In genomic region chr7:3693809-3694075, GRCm38 (mm10) we compare ENCODE assay signal across 8 mouse cellular contexts. TPM values are rescaled to one million over a fixed set of nuclear protein-coding genes. Genes with fewer than 3 reads are reported as not detected.
A peak's percentile ranks its signal among the peaks of the same experiment; 100 is the strongest.
DNase-seq lines count a peak whose midpoint lies in the region; ATAC-seq and TF ChIP-seq lines count a peak whose summit lies in the region.

No protein-coding gene starts in this region.

- peak overlapping the region; percentile 94 for H3K4me2 ChIP-seq in heart, embryonic 15.5 days
- peak overlapping the region; percentile 85 for H3K4me2 ChIP-seq in forebrain, embryonic 15.5 days (replicated peaks)
- H3K4me2 ChIP-seq in liver, embryonic 16.5 days (ENCODE audit: low read depth, low read length): peak overlapping the region; percentile 99

- ATAC-seq in heart, embryonic 15.5 days (replicated peaks; ENCODE audit: insufficient number of reproducible peaks, insufficient read depth, low FRiP score, low read depth): no peak
- ATAC-seq in forebrain, embryonic 15.5 days (replicated peaks): no peak
- ATAC-seq in liver, embryonic 16.5 days (ENCODE audit: low read depth): no peak
- ATAC-seq in erythroid progenitor cell, adult 5-6 weeks (replicated peaks; ENCODE audit: low FRiP score, poor library complexity, severe bottlenecking): no peak

- TF ChIP-seq CTCF in ES-Bruce4 (IDR thresholded peaks at IDR 0.05; ENCODE audit: low read depth, low read length): no peak

- no peak for DNase-seq in heart, postnatal 4 days
- DNase-seq in adrenal gland, postnatal 25 days: no peak
- DNase-seq in left cerebral cortex, adult 9 months (ENCODE audit: low spot score in 2 of 2): no peak

- no peak for TF ChIP-seq EP300 in ES-Bruce4 (IDR thresholded peaks at IDR 0.05; ENCODE audit: insufficient read depth, low read depth, low read length)

- WGBS in heart, embryonic 15.5 days: under 1% methylated on average over 18 of the region's 18 CpGs
- 0% methylated on average over 18 of the region's 18 CpGs for WGBS in forebrain, embryonic 15.5 days
- under 1% methylated on average over 18 of the region's 18 CpGs for WGBS in liver, embryonic 16.5 days (ENCODE audit: insufficient replicate concordance)

- H3K9ac ChIP-seq in heart, embryonic 15.5 days: peak overlapping the region; percentile 94
- peak overlapping the region; percentile 55 for H3K9ac ChIP-seq in ES-Bruce4 (ENCODE audit: low read depth, poor library complexity, severe bottlenecking)
- peak overlapping the region; percentile 92 for H3K9ac ChIP-seq in forebrain, embryonic 15.5 days (replicated peaks)
- H3K9ac ChIP-seq in liver, embryonic 16.5 days (ENCODE audit: low read depth, low read length): peak overlapping the region; percentile 85

- H3K4me3 ChIP-seq in heart, embryonic 15.5 days: peak overlapping the region; percentile 70
- peak overlapping the region; percentile 76 for H3K4me3 ChIP-seq in ES-Bruce4 (ENCODE audit: low read depth, low read length)
- peak overlapping the region; percentile 80 for H3K4me3 ChIP-seq in forebrain, embryonic 15.5 days
- H3K4me3 ChIP-seq in liver, embryonic 16.5 days (ENCODE audit: low read depth, low read length): peak overlapping the region; percentile 80

- TF ChIP-seq POLR2A in ES-Bruce4 (IDR thresholded peaks at IDR 0.05; ENCODE audit: insufficient read depth, low read length): no peak

- H3K4me1 ChIP-seq in heart, embryonic 15.5 days (replicated peaks): peaks cover 21% of the 10 kb centered on the region
- H3K4me1 ChIP-seq in ES-Bruce4 (ENCODE audit: control insufficient read depth, insufficient read depth, low read length): no peaks in the 10 kb centered on the region
- H3K4me1 ChIP-seq in forebrain, embryonic 15.5 days: peaks cover 33% of the 10 kb centered on the region
- peaks cover 25% of the 10 kb centered on the region for H3K4me1 ChIP-seq in liver, embryonic 16.5 days (ENCODE audit: control insufficient read depth, low read depth, low read length)

- no peaks in the 10 kb centered on the region for H3K9me3 ChIP-seq in heart, embryonic 15.5 days (replicated peaks)
- H3K9me3 ChIP-seq in ES-Bruce4 (replicated peaks; ENCODE audit: control insufficient read depth, insufficient read depth, low read length, poor library complexity, severe bottlenecking): no peaks in the 10 kb centered on the region
- H3K9me3 ChIP-seq in forebrain, embryonic 15.5 days: no peaks in the 10 kb centered on the region
- H3K9me3 ChIP-seq in liver, embryonic 16.5 days (replicated peaks; ENCODE audit: control insufficient read depth, low read length): no peaks in the 10 kb centered on the region

- no peaks in the 10 kb centered on the region for H3K27me3 ChIP-seq in heart, embryonic 15.5 days
- H3K27me3 ChIP-seq in ES-Bruce4 (ENCODE audit: control insufficient read depth, insufficient read depth, low read length, poor library complexity, severe bottlenecking): no peaks in the 10 kb centered on the region
- H3K27me3 ChIP-seq in forebrain, embryonic 15.5 days: no peaks in the 10 kb centered on the region
- no peaks in the 10 kb centered on the region for H3K27me3 ChIP-seq in liver, embryonic 16.5 days (ENCODE audit: control insufficient read depth, insufficient read depth, low read depth, low read length)

- peaks cover 26% of the 10 kb centered on the region for H3K36me3 ChIP-seq in heart, embryonic 15.5 days
- peaks cover 12% of the 10 kb centered on the region for H3K36me3 ChIP-seq in ES-Bruce4 (ENCODE audit: control insufficient read depth, insufficient read depth, low read length, poor library complexity, severe bottlenecking)
- peaks cover 32% of the 10 kb centered on the region for H3K36me3 ChIP-seq in forebrain, embryonic 15.5 days
- H3K36me3 ChIP-seq in liver, embryonic 16.5 days (ENCODE audit: control insufficient read depth, insufficient read depth): no peaks in the 10 kb centered on the region

- H3K27ac ChIP-seq in heart, embryonic 15.5 days: peak overlapping the region; percentile 97
- H3K27ac ChIP-seq in ES-Bruce4 (ENCODE audit: insufficient read depth, low read length): peak overlapping the region; percentile 82
- H3K27ac ChIP-seq in forebrain, embryonic 15.5 days (replicated peaks): peak overlapping the region; percentile 93
- peak overlapping the region; percentile 89 for H3K27ac ChIP-seq in liver, embryonic 16.5 days (ENCODE audit: low read length)

RNA-seq across cellular contexts. Expression of gene Mboat7, which starts 0.4 kb away (rescaled TPM):
- 30.1 and 44.1 TPM in 2 replicates for polyA plus RNA-seq in heart, embryonic 15.5 days (2015; fragmentation: Nextera tagmentation; extraction: Ambion mirVana)
- 10 to 100 TPM; 29.7 to 32.3 TPM for total RNA-seq in heart, postnatal 4 days (2021)
- 44.6 and 48.3 TPM in 2 replicates for polyA plus RNA-seq in ES-Bruce4 (2011; ENCODE audit: insufficient read depth, insufficient read length, low read depth, missing spikeins)
- polyA plus RNA-seq in forebrain, embryonic 15.5 days (2015; fragmentation: Nextera tagmentation; extraction: Ambion mirVana): 54.8 and 66.7 TPM in 2 replicates
- 19.0 and 22.0 TPM in 2 replicates for polyA plus RNA-seq in liver, embryonic 16.5 days (2015; fragmentation: Nextera tagmentation; extraction: Ambion mirVana)
- 17.7 and 29.3 TPM in 2 replicates for total RNA-seq in erythroid progenitor cell, adult 5-6 weeks (2015; ENCODE audit: low replicate concordance)
- total RNA-seq in erythroid progenitor cell, adult 5-6 weeks (2017; ENCODE audit: low replicate concordance): 1.0 and 6.4 TPM in 2 replicates
- total RNA-seq in adrenal gland, postnatal 25 days (2021): 76.1 and 85.5 TPM in 2 replicates

RNA-seq across cellular contexts. Expression of gene Tsen34, which starts 1.1 kb away (rescaled TPM):
- polyA plus RNA-seq in heart, embryonic 15.5 days (2015; fragmentation: Nextera tagmentation; extraction: Ambion mirVana): 198 and 226 TPM in 2 replicates
- total RNA-seq in heart, postnatal 4 days (2021): 100 to 1,000 TPM; 127 to 133 TPM
- 60.6 and 64.6 TPM in 2 replicates for polyA plus RNA-seq in ES-Bruce4 (2011; ENCODE audit: insufficient read depth, insufficient read length, low read depth, missing spikeins)
- 247 and 254 TPM in 2 replicates for polyA plus RNA-seq in forebrain, embryonic 15.5 days (2015; fragmentation: Nextera tagmentation; extraction: Ambion mirVana)
- 41.1 and 41.9 TPM in 2 replicates for polyA plus RNA-seq in liver, embryonic 16.5 days (2015; fragmentation: Nextera tagmentation; extraction: Ambion mirVana)
- 1.7 TPM in 1 of 2 replicates, not detected in the other for total RNA-seq in erythroid progenitor cell, adult 5-6 weeks (2015; ENCODE audit: low replicate concordance)
- total RNA-seq in erythroid progenitor cell, adult 5-6 weeks (2017; ENCODE audit: low replicate concordance): 3.0 and 3.1 TPM in 2 replicates
- total RNA-seq in adrenal gland, postnatal 25 days (2021): 96.6 and 122 TPM in 2 replicates

RNA-seq across cellular contexts. Expression of gene Rps9, which starts 10.1 kb away (rescaled TPM):
- polyA plus RNA-seq in heart, embryonic 15.5 days (2015; fragmentation: Nextera tagmentation; extraction: Ambion mirVana): 826 and 843 TPM in 2 replicates
- 100 to 1,000 TPM; 875 to 920 TPM for total RNA-seq in heart, postnatal 4 days (2021)
- polyA plus RNA-seq in ES-Bruce4 (2011; ENCODE audit: insufficient read depth, insufficient read length, low read depth, missing spikeins): 1,660 and 1,729 TPM in 2 replicates
- 995 and 1,054 TPM in 2 replicates for polyA plus RNA-seq in forebrain, embryonic 15.5 days (2015; fragmentation: Nextera tagmentation; extraction: Ambion mirVana)
- polyA plus RNA-seq in liver, embryonic 16.5 days (2015; fragmentation: Nextera tagmentation; extraction: Ambion mirVana): 666 and 772 TPM in 2 replicates
- 482 and 547 TPM in 2 replicates for total RNA-seq in erythroid progenitor cell, adult 5-6 weeks (2015; ENCODE audit: low replicate concordance)
- total RNA-seq in erythroid progenitor cell, adult 5-6 weeks (2017; ENCODE audit: low replicate concordance): 300 and 652 TPM in 2 replicates
- total RNA-seq in adrenal gland, postnatal 25 days (2021): 939 and 948 TPM in 2 replicates

RNA-seq across cellular contexts. Expression of gene Tmc4, which starts 16.4 kb away (rescaled TPM):
- polyA plus RNA-seq in heart, embryonic 15.5 days (2015; fragmentation: Nextera tagmentation; extraction: Ambion mirVana): 4.1 and 7.8 TPM in 2 replicates
- total RNA-seq in heart, postnatal 4 days (2021): 1 to 10 TPM; 2.2 to 2.4 TPM
- polyA plus RNA-seq in ES-Bruce4 (2011; ENCODE audit: insufficient read depth, insufficient read length, low read depth, missing spikeins): 15.9 and 16.4 TPM in 2 replicates
- polyA plus RNA-seq in forebrain, embryonic 15.5 days (2015; fragmentation: Nextera tagmentation; extraction: Ambion mirVana): 2.6 and 3.1 TPM in 2 replicates
- polyA plus RNA-seq in liver, embryonic 16.5 days (2015; fragmentation: Nextera tagmentation; extraction: Ambion mirVana): 4.5 and 4.6 TPM in 2 replicates
- total RNA-seq in erythroid progenitor cell, adult 5-6 weeks (2015; ENCODE audit: low replicate concordance): 6.7 TPM in 1 of 2 replicates, not detected in the other
- total RNA-seq in erythroid progenitor cell, adult 5-6 weeks (2017; ENCODE audit: low replicate concordance): 0.77 TPM in 1 of 2 replicates, not detected in the other
- total RNA-seq in adrenal gland, postnatal 25 days (2021): 13.7 and 20.1 TPM in 2 replicates

RNA-seq across cellular contexts. Expression of gene Pirb, which starts 26.4 kb away (rescaled TPM):
- polyA plus RNA-seq in heart, embryonic 15.5 days (2015; fragmentation: Nextera tagmentation; extraction: Ambion mirVana): 0.86 and 1.2 TPM in 2 replicates
- total RNA-seq in heart, postnatal 4 days (2021): under 1 TPM; 0.43 to 0.64 TPM
- polyA plus RNA-seq in ES-Bruce4 (2011; ENCODE audit: insufficient read depth, insufficient read length, low read depth, missing spikeins): not detected in 2 replicates
- 0.27 and 0.33 TPM in 2 replicates for polyA plus RNA-seq in forebrain, embryonic 15.5 days (2015; fragmentation: Nextera tagmentation; extraction: Ambion mirVana)
- 6.0 and 7.4 TPM in 2 replicates for polyA plus RNA-seq in liver, embryonic 16.5 days (2015; fragmentation: Nextera tagmentation; extraction: Ambion mirVana)
- 27.7 and 27.8 TPM in 2 replicates for total RNA-seq in erythroid progenitor cell, adult 5-6 weeks (2015; ENCODE audit: low replicate concordance)
- total RNA-seq in erythroid progenitor cell, adult 5-6 weeks (2017; ENCODE audit: low replicate concordance): 4.8 and 6.4 TPM in 2 replicates
- 0.76 and 0.85 TPM in 2 replicates for total RNA-seq in adrenal gland, postnatal 25 days (2021)
